Mouse (Mus musculus) kidney, postnatal 10 days (tissue): ENCODE results near the gene Lbx2.

Experiments
- DNase-seq: peaks from one replicate; pipeline ENCODE4 v3.0.0; 2021; ENCODE audit warnings: mixed read lengths

Lbx2 gene

GRCm38 (mm10) chr6:83115011-83115671 is 29.0 kb downstream of the Lbx2 start, which contains the start of gene Mogs:
Gene Mogs (plus strand): TSS chr6:83115496.
- peak; percentile 98 for DNase-seq

- no peak for DNase-seq
Measured at GRCm38 (mm10) chr6:83115682-83116372, 29.7 kb downstream of the Lbx2 start.

GRCm38 (mm10) chr6:83116373-83117164 is 30.4 kb downstream of the Lbx2 start:
- peak; percentile 11 for DNase-seq

- no peak for DNase-seq
Measured at GRCm38 (mm10) chr6:83117165-83117438, 30.9 kb downstream of the Lbx2 start.

GRCm38 (mm10) chr6:83117616-83118015 is 31.4 kb downstream of the Lbx2 start:
- DNase-seq = peak; percentile 21

GRCm38 (mm10) chr6:83118369-83118768 is 32.2 kb downstream of the Lbx2 start:
- peak; percentile 20 for DNase-seq

GRCm38 (mm10) chr6:83118825-83119733 is 32.9 kb downstream of the Lbx2 start:
- peak; percentile 14 for DNase-seq

GRCm38 (mm10) chr6:83119734-83120051 is 33.5 kb downstream of the Lbx2 start:
- peak; percentile 66 for DNase-seq

GRCm38 (mm10) chr6:83120930-83121862 is 35.0 kb downstream of the Lbx2 start, which contains the start of gene Wbp1:
Gene Wbp1 (minus strand): TSS chr6:83121559.
- peak; percentile 95 for DNase-seq

GRCm38 (mm10) chr6:83121863-83122710 is 35.9 kb downstream of the Lbx2 start:
- DNase-seq = peak; percentile 50

- DNase-seq = no peak
Measured at GRCm38 (mm10) chr6:83122961-83123360, 36.8 kb downstream of the Lbx2 start.

GRCm38 (mm10) chr6:83124851-83125312 is 38.7 kb downstream of the Lbx2 start:
- peak; percentile 95 for DNase-seq

GRCm38 (mm10) chr6:83125331-83125730 is 39.2 kb downstream of the Lbx2 start, which contains the start of gene Ino80b:
Gene Ino80b (minus strand): TSS chr6:83125431.
- DNase-seq = no peak

- no peak for DNase-seq
Measured at GRCm38 (mm10) chr6:83127419-83127818, 41.3 kb downstream of the Lbx2 start.

GRCm38 (mm10) chr6:83131469-83132034 is 45.4 kb downstream of the Lbx2 start:
- DNase-seq = peak; percentile 65

GRCm38 (mm10) chr6:83132176-83132919 is 46.2 kb downstream of the Lbx2 start:
- DNase-seq = no peak

GRCm38 (mm10) chr6:83134226-83134625 is 48.1 kb downstream of the Lbx2 start:
- no peak for DNase-seq

- DNase-seq = peak; percentile 31
Measured at GRCm38 (mm10) chr6:83134951-83135513, 48.9 kb downstream of the Lbx2 start, which contains the start of gene Rtkn. Gene Rtkn (plus strand): TSS chr6:83135463.
